Mouse (Mus musculus): ENCODE data around the gene Fbxl20.
A peak's percentile ranks its signal among the peaks of the same experiment; 100 is the strongest.
"Not testable (repeated sequence)": the region's sequence is repeated elsewhere in the genome, so short reads cannot be mapped to it uniquely, and the experiment has no call there.

The Fbxl20 gene

GRCm38 (mm10) chr11:98149786-98150624, at the start of gene Fbxl20:
Gene Fbxl20, minus strand, starts transcription at chr11:98150403.
- DNase-seq (ENCODE audit: low read depth) = peak; percentile 95

- peak; percentile 99 for DNase-seq (ENCODE audit: low read depth)
These were observed 43.0 kb upstream of the Fbxl20 start, which contains the start of gene Med1 for GRCm38 (mm10) chr11:98192901-98193805. Gene Med1, minus strand, starts transcription at chr11:98193293.

- DNase-seq (ENCODE audit: low read depth) = no peak
These were observed 40.6 kb upstream of the Fbxl20 start for GRCm38 (mm10) chr11:98190820-98191219.

- DNase-seq (ENCODE audit: low read depth) = no peak
These were observed 37.6 kb upstream of the Fbxl20 start for GRCm38 (mm10) chr11:98187640-98188395.

GRCm38 (mm10) chr11:98182149-98182548, 31.9 kb upstream of the Fbxl20 start:
- not testable (repeated sequence) for DNase-seq (ENCODE audit: low read depth)

GRCm38 (mm10) chr11:98168400-98168799, 18.2 kb upstream of the Fbxl20 start:
- DNase-seq (ENCODE audit: low read depth) = no peak

- no peak for DNase-seq (ENCODE audit: low read depth)
These were observed 4.9 kb upstream of the Fbxl20 start for GRCm38 (mm10) chr11:98155094-98155493.

- no peak for DNase-seq (ENCODE audit: low read depth)
These were observed 488 bp upstream of the Fbxl20 start for GRCm38 (mm10) chr11:98150625-98151156.

GRCm38 (mm10) chr11:98149304-98149750, 876 bp downstream of the Fbxl20 start:
- peak; percentile 93 for DNase-seq (ENCODE audit: low read depth)

- peak; percentile 51 for DNase-seq (ENCODE audit: low read depth)
These were observed 1.5 kb downstream of the Fbxl20 start for GRCm38 (mm10) chr11:98148551-98149301.

- no peak for DNase-seq (ENCODE audit: low read depth)
These were observed 4.3 kb downstream of the Fbxl20 start for GRCm38 (mm10) chr11:98145856-98146255.

- DNase-seq (ENCODE audit: low read depth) = peak; percentile 54
These were observed 7.7 kb downstream of the Fbxl20 start for GRCm38 (mm10) chr11:98142545-98142944.

- no peak for DNase-seq (ENCODE audit: low read depth)
These were observed 11.3 kb downstream of the Fbxl20 start for GRCm38 (mm10) chr11:98138894-98139293.

- no peak for DNase-seq (ENCODE audit: low read depth)
These were observed 12.4 kb downstream of the Fbxl20 start for GRCm38 (mm10) chr11:98137836-98138235.

GRCm38 (mm10) chr11:98134951-98135350, 15.3 kb downstream of the Fbxl20 start:
- DNase-seq (ENCODE audit: low read depth) = no peak

GRCm38 (mm10) chr11:98123424-98123823, 26.8 kb downstream of the Fbxl20 start:
- no peak for DNase-seq (ENCODE audit: low read depth)

GRCm38 (mm10) chr11:98114363-98114762, 35.8 kb downstream of the Fbxl20 start:
- DNase-seq (ENCODE audit: low read depth) = no peak

- DNase-seq (ENCODE audit: low read depth) = no peak
These were observed 36.7 kb downstream of the Fbxl20 start for GRCm38 (mm10) chr11:98113504-98113903.

- no peak for DNase-seq (ENCODE audit: low read depth)
These were observed 40.5 kb downstream of the Fbxl20 start for GRCm38 (mm10) chr11:98109706-98110105.

GRCm38 (mm10) chr11:98101332-98101731, 48.9 kb downstream of the Fbxl20 start:
- DNase-seq (ENCODE audit: low read depth) = no peak

GRCm38 (mm10) chr11:98090583-98090982, 59.6 kb downstream of the Fbxl20 start:
- DNase-seq (ENCODE audit: low read depth) = no peak

All from induced T-regulatory cell, adult 2 months (primary cell).